Mouse (Mus musculus): ENCODE results near the gene Olfr959. TPM values are rescaled to one million over a fixed set of nuclear protein-coding genes. Genes with fewer than 3 reads are reported as not detected.

Olfr959 gene
- total RNA-seq (2021) = not detected

DNA sequence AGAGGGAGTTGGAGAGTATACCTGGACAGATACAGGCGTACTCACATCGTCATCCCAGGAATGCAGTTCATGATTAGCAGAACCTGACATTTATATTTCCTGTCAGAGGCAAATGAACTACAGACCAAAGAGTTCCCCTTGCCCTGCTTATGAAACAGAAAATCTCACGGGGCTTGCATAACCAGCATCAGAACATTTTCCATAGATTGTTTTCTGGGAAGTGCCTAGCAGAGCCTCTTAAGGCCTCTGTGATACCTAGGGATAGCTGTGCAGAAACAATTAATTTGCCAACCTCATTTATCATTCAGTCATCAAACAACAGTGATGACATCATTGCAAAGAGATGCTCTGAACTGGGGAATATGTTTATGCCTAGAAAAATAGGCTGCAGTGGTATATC is at the start of gene Olfr959:
Gene Olfr959, minus strand, starts transcription at position 101 of the 400 bp plus-strand sequence.
- no peak for DNase-seq (ENCODE audit: extremely low spot score in 1 of 2, low spot score in 2 of 2)
- intact Hi-C loops (cut with DNase I) = no loop called here

DNA sequence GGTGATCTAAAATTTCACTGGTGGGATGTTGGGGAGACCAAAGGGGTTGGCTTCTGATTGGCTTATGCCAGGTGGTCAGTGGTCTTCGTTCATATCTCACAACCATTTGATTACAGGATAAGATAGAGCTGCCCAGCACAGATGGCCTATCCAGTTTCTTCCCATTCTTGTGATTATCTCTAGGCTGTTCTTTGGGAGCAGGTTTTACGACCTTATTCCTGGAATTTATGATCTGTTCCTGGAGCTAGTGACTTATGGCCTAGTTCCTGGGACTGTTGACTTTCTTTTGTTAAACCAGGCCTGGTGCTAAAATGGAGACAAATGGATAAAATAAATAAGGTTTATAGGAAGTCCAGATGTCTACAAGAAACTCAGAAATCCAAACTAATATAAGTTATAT is 49.3 kb upstream of the Olfr959 start:
- intact Hi-C loops (cut with DNase I) = no loop called here
- DNase-seq (ENCODE audit: extremely low spot score in 1 of 2, low spot score in 2 of 2) = no peak

DNA sequence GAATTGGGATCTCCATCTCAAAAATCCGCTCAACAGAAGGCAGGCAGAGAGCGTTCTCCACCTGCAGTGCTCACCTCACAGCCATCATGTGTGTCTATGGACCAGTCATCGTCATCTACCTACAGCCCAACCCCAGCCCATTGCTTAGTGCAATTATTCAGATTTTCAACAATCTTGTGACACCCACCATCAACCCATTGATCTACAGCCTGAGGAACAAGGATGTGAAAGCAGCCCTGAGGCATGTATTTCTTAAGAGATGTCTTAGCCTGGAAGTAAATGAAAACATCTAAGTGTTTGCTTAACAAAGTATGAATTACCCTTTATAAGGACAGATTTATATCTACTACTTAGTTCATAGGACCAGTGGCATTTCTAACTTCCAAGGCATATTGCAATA is 48.4 kb upstream of the Olfr959 start:
- intact Hi-C loops (cut with DNase I) = no loop called here
- no peak for DNase-seq (ENCODE audit: extremely low spot score in 1 of 2, low spot score in 2 of 2)

DNA sequence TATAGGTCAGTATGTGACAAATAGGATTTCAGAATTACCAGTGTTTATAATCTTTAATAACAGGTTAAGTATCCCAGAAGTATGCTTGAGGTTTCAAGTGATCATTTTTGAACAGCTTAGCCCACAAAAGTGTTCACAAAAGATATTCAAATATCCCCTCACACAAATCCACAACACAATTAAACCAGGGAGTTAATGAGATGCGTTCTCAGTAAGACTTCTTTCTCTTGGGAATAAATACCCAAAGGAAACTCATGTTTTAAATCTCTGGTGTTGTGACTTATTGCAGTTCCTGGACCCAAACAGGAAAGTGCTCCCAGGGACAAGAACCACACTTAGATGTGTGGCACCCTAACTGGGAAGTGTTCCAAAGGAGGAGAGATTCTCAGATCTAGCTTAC is 45.7 kb upstream of the Olfr959 start, which contains the start of gene Olfr960:
Gene Olfr960, plus strand, starts transcription at position 301 of the 400 bp plus-strand sequence.
- intact Hi-C loops (cut with DNase I) = no loop called here
- no peak for DNase-seq (ENCODE audit: extremely low spot score in 1 of 2, low spot score in 2 of 2)

DNA sequence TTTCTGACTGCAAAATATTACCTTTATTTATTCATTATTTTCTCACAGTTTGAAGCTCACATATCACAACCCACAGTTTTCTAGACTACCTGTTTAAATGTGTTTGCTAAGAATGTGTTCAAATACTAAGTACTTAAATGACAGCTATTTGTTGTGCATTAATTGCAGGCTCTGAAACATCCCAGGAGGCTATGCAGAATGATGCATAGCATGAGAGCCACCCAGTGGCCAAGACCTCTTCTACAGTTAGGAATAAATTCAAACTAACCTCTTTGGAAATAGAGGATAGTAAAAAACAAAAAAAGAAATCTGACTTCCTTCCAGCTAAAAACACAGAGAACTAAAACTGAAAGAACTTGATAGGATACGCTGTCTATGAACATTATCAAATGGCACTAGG is 36.6 kb upstream of the Olfr959 start:
- peak in 1 of 2 experiments; percentile 18 for DNase-seq (ENCODE audit: extremely low spot score in 1 of 2, low spot score in 2 of 2)
- intact Hi-C loops (cut with DNase I) = loop anchor here (2.0 kb wide), 1 partner anchor 103 kb away; no protein-coding TSS in a partner anchor

DNA sequence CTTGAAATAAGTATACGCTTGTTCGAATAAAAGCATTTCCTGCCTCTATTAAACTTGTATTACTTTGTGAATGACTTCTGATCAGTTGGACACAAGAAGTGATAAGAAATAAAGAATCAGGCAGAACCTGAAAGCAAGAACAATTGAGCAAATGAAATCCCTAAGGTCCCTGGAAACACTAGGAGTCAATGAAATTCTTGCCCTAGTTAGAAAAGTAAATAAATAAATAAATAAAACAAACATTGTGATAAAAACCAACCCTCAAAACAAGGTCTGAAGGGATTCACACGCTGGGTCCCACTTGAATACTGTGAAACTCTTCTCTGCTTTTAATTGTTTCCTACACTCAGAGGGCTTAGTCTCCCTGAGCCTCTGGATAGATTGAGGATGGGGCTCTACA is 35.0 kb upstream of the Olfr959 start, which contains the start of gene Olfr148:
Gene Olfr148, plus strand, starts transcription at position 301 of the 400 bp plus-strand sequence.
- no peak for DNase-seq (ENCODE audit: extremely low spot score in 1 of 2, low spot score in 2 of 2)
- intact Hi-C loops (cut with DNase I) = no loop called here

DNA sequence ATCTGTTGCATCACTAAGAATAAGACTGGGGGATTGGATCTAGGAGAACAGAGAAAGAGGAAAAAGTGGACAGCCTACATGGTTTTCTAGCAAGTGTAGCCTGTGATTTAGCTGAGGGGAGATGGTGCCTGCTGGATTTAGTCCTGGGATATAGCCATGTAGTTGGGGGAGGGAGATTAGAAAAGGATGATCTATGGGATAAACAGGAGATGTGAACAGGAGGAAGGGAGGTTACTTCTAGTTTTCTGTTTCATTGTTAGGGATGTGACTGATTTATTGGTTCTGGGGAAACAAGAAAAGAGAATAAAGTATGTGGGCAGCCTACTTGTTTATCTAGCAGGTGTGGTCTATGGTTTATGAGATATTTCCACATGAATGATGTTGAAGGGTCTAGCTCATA is 33.1 kb upstream of the Olfr959 start:
- intact Hi-C loops (cut with DNase I) = no loop called here
- DNase-seq (ENCODE audit: extremely low spot score in 1 of 2, low spot score in 2 of 2) = no peak

DNA sequence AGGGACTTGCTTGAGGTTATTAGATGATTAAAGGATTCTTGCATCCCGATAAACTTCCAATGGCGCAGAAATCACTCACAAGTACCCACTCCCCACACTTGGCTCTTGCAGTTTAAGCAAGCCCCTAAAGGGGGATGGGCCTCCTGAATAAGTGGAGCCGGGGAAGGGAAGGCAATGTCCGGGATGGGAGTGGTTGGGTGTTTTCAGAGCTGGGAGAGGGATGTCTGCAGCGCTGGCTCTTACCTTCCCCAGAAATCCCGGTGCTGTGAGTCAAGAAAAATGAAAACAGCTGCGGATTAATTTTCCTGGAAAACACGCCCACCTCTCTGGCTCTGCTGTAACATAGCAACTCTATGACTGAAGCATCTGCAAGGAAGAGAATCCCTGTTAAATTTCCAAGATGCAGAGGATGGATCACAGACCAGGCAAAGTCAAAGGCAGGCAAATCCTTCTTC is 28.7 kb upstream of the Olfr959 start, which contains the start of gene AW551984:
Gene AW551984, minus strand, starts transcription at position 405 of the 455 bp plus-strand sequence.
- intact Hi-C loops (cut with DNase I) = no loop called here
- no peak for DNase-seq (ENCODE audit: extremely low spot score in 1 of 2, low spot score in 2 of 2)

DNA sequence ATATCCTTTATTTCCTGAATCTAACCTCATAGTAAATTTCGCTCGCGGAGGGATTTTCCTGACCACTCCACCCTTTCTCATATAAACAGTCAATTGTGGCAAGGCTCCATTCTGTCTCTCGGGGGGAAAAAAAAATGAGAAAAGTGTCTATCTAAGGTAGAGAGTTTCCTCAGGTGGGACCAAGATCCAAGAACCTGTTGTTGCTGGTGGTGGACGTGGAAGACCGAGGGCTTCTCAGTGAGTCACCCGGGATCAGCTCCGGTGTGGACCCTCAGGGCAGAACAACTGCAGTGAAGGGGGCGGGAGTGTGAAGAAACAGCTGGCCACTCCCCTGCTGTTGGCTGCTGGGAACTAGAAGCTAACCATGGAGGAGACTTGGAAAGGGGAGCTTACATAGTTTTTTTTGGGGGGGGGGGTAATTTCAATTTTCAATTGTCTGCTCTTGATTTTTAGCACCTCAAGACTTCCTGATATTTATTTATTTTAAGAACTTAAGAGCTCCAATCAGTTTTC is 28.0 kb upstream of the Olfr959 start:
- intact Hi-C loops (cut with DNase I) = no loop called here
- DNase-seq (ENCODE audit: extremely low spot score in 1 of 2, low spot score in 2 of 2) = peak in 1 of 2 experiments; percentile 23

DNA sequence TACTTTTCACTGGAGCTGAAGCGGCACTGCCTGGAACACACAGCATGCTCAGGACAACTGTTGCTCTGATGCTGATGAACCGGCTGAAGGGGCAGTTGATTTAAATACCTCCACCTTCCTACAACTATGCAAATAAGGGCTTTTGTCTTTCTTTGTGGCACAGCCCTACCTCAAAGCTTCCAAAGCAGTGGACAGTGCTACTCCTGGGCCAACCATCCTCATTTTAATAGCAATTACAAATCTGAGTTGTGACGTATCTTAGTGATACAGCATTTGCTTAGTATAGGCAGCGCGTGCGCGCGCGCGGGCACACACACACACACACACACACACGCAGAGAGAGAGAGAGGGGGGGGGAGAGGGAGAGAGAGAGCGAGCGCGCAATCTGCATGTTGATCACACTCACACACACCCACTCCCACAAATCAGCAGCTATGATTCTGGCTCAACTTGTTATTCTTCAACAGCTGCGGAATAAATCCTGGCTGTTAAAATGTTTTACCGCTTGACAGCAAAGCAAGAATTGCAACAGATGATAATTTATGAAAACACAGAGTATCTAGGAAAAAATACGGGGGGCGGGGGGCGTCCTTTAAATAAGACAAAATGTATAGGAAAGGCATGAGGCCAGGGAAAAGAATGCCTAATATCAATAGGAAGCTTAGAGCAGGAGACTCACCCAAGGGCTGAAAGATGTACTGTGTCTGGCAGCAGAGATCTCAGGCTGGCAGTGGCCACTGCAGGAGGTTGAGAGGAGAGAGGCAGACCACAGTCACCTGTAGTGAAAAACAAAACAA is 27.4 kb upstream of the Olfr959 start:
- DNase-seq (ENCODE audit: extremely low spot score in 1 of 2, low spot score in 2 of 2) = peak; percentile 20 to 39
- intact Hi-C loops (cut with DNase I) = no loop called here

DNA sequence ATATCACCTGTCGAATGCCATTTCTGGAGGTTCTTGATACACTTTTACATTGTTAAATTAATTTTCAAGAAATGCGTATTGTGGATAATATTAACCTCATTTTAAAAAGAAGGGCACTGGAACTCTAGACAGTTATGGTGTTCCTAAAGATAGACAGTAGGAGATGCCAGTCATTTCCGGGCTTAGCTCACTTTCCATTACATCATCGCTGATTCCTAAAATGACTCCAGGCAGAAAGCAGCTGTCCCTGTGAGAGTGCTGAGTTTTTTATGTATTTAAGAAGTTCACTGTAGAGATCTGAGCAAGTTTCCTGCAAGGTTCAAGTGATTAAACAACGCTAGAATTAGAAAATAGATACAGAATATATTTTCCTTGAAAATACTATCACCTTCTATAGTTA is 1.7 kb upstream of the Olfr959 start:
- DNase-seq (ENCODE audit: extremely low spot score in 1 of 2, low spot score in 2 of 2) = no peak
- intact Hi-C loops (cut with DNase I) = no loop called here

DNA sequence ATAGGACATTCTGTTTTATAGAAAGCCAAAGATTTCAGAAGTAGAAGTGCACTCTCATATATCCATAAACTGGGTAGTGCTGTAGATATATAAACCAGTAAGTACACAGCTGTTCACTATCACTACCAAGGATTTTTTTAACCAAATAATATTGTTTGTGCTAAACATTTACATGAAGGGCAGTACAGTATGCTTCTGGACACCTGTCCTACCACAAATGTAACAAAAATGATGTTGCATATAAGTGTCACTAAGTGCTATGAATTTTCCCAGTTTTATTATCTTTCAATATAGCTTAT is 17.1 kb downstream of the Olfr959 start:
- DNase-seq (ENCODE audit: extremely low spot score in 1 of 2, low spot score in 2 of 2) = no peak
- intact Hi-C loops (cut with DNase I) = no loop called here

DNA sequence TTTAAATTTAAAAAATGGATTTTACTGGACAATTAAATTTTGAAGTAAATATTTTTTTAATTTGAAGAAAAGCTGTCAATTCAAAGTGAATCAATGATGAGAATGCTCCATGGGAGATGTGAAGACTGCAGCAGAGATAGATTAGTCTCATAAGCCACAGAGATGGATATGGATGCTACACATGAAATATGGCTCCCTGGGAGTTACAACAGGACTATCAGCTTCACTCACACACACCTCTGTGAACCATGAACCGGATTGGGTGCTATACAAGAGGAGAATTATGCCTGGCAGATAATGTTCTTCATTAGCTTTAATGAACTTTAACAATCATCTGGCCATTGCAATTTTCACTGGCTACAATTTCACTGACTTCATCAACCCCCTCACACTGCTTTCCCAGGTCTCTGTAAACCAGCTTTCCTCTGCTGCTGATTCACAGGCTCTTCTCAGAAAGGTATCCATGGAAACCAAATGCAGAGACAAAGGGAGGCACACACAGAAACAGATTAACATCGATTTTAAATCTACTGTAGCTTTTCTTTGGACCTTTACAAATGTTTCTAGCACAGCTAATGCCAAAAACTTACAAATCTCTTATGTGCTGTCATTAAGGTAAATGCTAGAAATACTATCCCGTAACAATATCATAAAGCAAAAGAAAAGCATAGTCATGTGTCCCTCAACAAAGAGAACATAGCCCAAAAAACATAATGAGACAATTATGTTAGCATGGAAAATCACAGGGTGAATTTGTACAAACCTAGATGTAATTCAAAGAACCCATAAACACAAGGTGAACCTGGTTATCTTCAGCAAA is 17.6 kb downstream of the Olfr959 start:
- peak in 1 of 2 experiments; percentile 51 for DNase-seq (ENCODE audit: extremely low spot score in 1 of 2, low spot score in 2 of 2)
- intact Hi-C loops (cut with DNase I) = no loop called here

DNA sequence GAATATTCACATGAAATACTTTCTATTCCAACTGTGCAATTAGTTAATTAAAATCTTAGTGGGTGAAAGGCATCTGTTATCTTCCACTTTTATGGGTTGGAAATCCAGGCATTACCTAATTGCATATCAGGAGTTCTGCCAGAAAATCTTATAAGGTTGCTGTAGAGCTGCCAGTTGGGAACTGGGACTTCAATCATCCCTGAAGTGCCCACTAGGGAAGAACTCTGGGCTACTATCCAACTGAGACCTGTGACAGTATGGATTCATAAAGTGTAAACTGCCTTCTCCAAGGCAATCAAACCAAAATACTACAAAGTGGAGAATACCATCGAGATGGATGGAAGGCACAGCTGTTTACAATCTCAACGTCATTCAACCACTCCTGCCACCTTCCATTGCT is 21.4 kb downstream of the Olfr959 start, which contains the start of gene Olfr958:
Gene Olfr958, minus strand, starts transcription at position 109 of the 400 bp plus-strand sequence.
- DNase-seq (ENCODE audit: extremely low spot score in 1 of 2, low spot score in 2 of 2) = no peak
- intact Hi-C loops (cut with DNase I) = no loop called here

DNA sequence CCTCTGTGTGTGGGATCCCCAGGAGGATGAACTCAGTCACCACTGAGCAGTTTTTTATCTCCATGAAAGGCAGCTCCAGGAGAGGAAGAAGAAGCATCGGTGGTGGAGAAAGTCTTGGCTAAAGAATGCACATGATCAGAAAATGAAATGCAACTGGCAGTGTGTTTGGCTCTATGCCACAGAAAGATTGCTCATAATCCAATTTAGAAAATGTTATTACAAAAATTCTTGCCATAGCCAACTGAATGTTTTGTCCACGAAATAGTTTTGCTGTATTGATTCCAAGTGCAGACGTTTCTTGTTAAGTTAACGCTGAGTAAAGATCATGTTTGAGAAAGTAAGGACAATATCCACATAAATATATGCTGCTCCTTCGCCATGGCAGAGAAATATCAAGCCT is 24.6 kb downstream of the Olfr959 start:
- intact Hi-C loops (cut with DNase I) = no loop called here

DNA sequence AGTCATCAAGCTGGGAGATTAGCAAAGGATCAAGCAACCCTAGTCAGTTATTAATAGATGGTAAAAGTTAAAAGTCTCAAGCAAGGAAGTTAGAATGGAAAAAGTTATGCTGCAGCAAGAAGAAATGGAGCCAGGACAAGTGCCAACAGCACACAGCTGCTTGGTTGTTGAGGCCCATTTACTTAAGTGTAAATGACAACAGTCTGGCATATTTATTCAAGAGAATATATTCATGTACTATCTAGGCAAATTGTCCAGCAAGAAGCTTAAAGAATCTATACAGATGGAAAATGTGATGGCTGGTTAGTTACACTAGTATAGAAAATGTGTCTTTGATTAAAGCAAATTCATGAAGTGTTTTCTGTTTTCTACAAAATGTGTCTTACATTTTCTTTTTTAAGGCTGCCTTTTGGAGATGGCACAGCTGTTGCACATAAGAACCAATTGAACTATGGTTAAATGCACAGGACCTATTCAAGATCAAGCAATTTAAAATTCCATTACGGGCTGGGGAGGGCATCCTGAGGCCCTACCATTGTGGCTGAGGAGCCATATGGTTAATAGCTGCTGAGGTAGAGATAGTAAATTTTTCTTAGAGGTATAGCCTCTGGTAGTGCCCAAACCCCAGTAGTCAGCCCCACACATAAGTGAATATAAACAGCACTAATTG is 51.6 kb downstream of the Olfr959 start:
- no peak for DNase-seq (ENCODE audit: extremely low spot score in 1 of 2, low spot score in 2 of 2)
- intact Hi-C loops (cut with DNase I) = no loop called here

More for the DNA sequence above, 24.6 kb downstream of the Olfr959 start:
- no peak for DNase-seq (ENCODE audit: extremely low spot score in 1 of 2, low spot score in 2 of 2)
